Mouse (Mus musculus) cerebellum, postnatal 4 days (tissue): ENCODE results near the gene Aes.

ENCODE experiments used
- DNase-seq, 2 experiments: peaks; one replicate each; pipeline ENCODE4 v3.0.0; 2022; ENCODE audit warnings: low spot score in 2 of 2, mixed read lengths in 1 of 2

The Aes gene

DNA sequence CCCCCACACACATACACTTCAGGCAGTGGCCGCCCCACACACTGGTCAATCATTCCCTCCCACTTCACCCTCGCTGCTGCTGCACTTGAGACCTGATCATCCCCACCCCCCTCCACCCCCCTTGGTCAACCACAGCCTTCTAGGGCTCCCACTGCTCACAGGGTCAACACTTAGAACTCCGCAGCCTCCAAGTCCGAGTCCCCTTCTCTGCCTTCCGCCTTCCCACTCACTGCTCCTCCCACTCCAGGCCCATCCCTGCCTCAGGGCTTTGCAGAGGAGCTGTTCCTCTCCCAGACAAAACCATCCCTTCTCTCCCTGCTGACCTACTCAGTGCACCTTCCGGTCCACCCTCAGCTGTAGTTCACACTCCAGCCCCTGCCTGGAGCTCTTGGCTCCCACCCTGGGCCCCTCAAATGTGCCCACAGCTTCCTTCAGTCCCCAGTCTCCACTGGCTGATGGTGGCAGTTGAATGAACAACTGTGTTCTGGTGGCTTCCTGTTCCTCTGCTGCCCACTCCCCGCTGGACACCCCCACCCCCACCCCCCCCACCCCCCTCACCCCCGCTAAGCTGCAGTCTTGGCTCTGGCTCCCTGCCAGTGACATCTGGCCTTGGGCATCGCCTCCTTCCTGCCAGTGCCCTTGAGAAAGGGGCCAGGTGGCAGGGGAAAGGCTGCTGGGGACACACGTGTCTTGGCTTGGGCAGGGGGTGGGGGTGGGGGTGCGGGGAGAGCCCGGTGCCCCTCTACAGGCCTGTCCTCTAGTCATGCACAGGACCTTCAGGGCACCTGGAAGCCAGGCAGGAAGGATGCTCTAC lies 38.1 kb downstream of the Aes start:
- DNase-seq: peak in 1 of 2 experiments; percentile 58

GRCm38 (mm10) chr10:81598342-81598741 lies 39.1 kb downstream of the Aes start:
- DNase-seq: no peak

DNA sequence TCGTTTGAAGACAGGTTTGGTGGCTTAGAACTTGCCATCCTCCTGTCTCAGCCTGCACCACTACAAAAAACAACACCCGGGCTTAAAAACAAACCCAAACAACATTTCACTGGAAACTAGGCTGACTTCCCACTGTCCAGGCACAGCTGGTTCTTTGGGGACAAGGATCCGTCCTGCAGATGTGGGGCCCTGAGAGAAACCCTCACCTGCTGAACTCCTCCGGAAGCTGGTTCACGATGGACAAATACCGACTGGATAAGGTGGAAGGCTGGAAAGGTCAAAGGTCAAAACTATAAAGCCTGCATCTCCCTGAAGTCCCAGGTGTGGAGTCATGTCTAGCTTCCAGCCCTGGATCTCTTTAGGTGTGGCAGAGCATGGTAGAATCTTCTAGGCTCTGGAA lies 39.6 kb downstream of the Aes start:
- no peak for DNase-seq

GRCm38 (mm10) chr10:81599630-81600029 lies 40.3 kb downstream of the Aes start:
- DNase-seq: no peak

DNA sequence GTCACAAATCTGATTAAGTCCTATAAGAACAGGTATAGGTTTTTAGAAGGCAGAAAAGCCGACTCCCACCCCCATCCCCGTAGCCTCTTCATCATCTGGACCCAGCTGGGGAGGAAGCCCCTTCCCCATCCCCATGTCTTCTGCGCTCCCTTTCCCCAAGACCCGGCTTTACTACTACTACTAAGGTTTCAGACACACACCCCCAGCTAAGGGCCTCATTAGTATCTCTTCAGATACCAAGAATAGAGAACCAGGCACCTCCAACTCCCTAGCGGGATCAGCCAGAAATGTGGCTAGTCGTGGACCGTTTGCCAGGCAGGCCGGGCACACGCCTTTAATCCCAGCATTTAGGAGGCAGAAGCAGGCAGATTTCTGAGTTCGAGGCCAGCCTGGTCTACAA lies 40.8 kb downstream of the Aes start:
- DNase-seq: no peak

DNA sequence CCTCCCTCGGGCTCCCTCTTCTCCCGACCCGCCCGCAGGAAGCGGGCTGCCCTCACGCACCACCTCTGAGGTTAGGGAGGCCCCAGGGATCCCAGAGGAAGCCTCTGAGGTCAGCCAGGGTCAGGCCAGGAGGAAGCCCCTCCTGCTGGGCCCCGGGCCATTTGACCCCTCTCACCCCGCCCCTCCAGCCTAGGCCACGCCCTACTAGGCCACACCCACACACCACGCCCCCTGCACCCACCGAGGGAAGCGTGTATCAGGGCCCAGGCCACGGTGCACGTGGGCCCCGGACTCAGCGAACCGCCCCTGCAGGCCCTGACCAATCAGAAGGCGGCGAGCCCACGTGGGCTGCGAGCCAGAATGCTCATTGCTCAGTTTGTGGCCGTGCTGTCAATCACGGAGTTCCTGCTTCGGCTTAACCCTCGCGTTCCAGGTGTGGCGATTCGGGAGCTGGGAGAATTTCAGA lies 41.5 kb downstream of the Aes start, which contains the start of gene Tle6:
Gene Tle6 (minus strand): TSS at position 336 of the 466 bp plus-strand sequence.
- peak; percentile 92 to 97 for DNase-seq

DNA sequence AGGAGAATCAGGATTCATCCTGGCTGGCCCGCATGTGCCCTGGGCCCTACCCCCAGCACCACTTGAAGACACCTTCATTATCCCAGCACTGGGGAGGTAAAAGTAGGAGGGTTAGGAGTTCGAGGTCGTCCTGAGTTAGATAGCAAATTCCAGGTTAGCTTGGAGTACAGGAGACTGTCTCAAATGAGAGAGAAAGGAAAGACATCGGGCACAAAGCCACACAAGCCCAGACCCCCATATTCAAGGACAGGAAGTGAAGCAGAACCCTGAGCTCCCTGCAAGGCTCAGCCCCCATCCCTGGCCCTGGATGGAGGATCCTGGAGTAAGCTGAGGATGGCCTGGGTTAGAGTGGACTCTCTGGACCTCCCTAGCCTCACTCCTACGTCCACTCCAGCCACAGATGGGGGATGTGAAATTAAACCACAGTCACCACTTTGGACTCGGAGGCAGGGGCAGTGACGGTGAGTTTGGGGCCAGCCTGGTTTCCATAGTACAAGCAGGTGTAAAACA lies 42.2 kb downstream of the Aes start:
- DNase-seq: no peak

DNA sequence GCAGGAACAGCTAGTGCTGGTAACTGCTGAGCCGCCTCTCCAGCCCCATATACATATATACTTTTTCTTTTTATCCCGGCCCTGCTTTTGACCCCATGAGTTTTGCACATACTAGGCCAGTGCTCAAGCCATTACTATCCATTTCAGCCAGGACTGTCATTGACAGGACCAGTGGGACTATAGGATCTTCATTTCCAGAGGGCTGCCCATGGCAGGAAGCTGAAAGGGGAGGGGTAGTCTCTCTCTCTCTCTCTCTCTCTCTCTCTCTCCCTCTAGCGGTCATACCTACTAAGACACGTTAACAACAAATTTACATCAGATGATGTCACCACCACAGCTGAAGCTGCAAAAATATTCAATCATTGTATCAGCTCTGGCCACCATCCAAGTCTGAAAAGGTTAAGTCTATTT lies 43.5 kb downstream of the Aes start:
- DNase-seq: no peak

DNA sequence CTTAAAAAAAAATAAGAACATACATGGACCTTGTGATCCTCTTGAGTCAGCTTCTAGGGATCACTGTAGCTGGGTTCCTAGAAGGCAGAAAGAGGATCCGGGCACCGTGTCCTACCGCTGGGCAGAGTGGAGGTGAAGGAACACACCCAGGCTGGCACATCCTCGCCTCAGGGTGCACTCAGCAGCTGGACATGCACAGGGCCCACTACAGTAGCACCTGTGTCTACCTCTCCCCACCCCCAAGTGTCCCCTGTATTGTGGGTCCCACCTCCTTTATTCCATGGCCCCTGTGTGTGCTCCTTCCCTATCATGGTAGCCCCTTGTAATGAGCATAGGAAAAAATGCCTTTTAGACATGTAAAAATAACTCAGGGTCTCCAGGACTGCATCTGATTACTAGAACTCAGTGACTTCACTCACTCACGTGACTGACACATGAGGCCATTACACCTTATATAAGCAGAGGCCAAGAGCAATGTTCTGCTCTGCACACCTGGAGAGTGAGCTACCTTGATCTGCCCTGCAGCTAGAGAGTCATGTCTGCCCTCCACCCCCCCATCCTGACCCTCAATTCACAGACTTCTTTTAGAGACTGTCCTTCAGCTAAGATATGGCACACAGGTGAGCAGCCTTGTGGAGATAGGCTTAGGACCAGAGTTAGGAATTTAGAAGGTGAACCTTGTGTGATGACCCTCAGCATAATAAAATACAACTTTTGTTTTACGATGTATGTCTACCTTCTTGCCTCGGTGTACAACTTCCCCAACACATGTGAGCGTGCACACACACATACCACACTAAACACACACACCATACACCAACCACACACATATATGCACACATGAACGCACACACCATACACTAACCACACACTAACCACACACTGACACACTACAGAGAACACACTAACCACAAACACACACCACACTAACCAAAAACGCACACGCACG lies 45.0 kb downstream of the Aes start:
- no peak for DNase-seq

- DNase-seq: peak; percentile 74 to 90
These were observed 45.8 kb downstream of the Aes start for GRCm38 (mm10) chr10:81604968-81605665.

DNA sequence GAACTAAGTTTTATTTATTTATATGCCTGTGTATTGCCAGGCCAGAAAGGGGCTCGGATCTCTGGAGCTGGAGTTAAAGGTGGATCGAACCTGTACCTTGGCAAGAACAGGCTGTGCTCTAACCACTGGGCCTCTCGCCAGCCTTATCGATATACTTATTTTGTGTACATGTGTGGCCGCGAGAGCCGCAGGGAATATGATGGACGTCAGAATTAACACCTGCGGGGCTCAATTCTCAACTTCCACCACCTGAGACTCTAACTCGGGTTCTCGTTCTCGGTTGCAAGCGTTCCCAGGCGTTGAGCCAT lies 46.3 kb downstream of the Aes start:
- DNase-seq: no peak

GRCm38 (mm10) chr10:81605974-81606751 lies 46.9 kb downstream of the Aes start, which contains the start of gene BC025920:
Gene BC025920 (plus strand): TSS chr10:81606270.
- DNase-seq: peak; percentile 64 to 90

DNA sequence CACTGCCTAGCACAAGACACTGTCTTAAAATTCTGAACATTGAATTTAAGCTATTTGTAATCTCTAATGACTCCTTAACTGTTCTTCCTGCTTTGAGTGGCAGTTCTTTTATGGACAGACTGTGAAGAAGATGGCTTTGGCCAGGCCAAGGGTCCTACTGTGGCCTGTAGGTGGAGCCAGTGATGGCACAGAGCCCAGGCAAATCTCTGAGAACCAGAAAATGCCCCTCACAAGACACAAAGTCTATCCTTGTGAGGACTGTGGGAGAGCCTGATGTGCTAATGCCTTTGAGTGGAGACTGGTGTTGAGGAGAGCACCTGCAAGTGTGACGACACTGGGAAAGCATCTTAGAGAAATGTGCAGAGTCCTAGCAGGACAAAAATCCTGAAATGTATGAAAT lies 49.0 kb downstream of the Aes start:
- DNase-seq: no peak

GRCm38 (mm10) chr10:81612779-81613178 lies 53.5 kb downstream of the Aes start:
- DNase-seq: no peak

DNA sequence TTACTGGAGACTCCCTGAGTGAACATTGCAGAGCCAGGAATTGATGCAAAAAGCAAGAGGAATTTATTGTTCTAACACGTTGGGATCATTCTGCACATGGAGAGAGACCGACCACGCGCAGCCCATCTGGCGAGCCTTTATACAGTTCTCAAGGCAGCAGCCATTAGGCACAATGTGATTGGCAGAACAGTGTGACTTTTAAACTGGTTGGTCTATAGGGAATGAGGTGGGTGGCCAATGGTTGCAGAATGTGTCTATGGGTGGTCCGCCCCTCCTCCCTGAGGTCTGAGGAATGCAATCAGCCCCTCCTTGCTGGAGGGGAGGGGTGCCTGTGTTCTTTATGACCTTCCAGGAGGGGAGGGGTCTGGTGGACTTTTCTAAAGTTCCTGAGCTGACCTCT lies 56.2 kb downstream of the Aes start:
- no peak for DNase-seq
